In the genomic region with DNA sequence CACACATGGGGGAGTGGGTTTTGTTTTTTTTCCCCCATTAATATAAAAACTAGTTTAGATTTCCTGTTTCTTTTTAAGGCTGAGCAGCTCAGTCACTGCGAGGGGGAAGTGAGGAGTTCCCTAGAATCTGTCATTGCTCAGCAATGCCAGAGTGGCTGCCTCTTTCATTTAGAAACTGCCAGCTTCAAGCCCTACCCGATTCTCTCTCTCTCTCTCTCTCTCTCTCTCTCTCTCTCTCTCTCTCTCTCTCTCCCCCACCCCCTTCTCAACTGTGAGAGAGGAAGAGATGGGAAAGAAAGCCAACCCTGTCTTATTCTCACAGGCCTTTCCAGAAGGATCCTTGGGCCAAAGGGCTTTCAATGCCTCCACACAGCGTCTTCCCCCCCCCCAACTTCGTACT, we compare ENCODE assay signal across 8 mouse cellular contexts. TPM values are rescaled to one million over a fixed set of nuclear protein-coding genes. Genes with fewer than 3 reads are reported as not detected.
DNase-seq lines count a peak whose midpoint lies in the region; ATAC-seq and TF ChIP-seq lines count a peak whose summit lies in the region.

No protein-coding gene starts in this region.

- H3K27me3 ChIP-seq in neural tube, embryonic 11.5 days (ENCODE audit: control insufficient read depth, insufficient read depth, low read length) = no peaks in the 10 kb centered on the region
- no peaks in the 10 kb centered on the region for H3K27me3 ChIP-seq in embryonic facial prominence, embryonic 13.5 days
- no peaks in the 10 kb centered on the region; the same call in 1 of the 2 replicates for H3K27me3 ChIP-seq in limb, embryonic 10.5 days (ENCODE audit: low read depth, poor library complexity, severe bottlenecking)

- DNase-seq in neural tube, embryonic 11.5 days (ENCODE audit: low spot score) = no peak
- no peak for DNase-seq in neural tube, embryonic 10.5 days (ENCODE audit: extremely low spot score, low spot score)
- DNase-seq in limb, embryonic 10.5 days (ENCODE audit: low spot score) = no peak
- no peak for DNase-seq in spleen, postnatal 14 days (ENCODE audit: low spot score in 2 of 2)
- no peak for DNase-seq in gastrocnemius, postnatal 36 days
- no peak for DNase-seq in cerebellum, postnatal 36 days

- H3K9me3 ChIP-seq in neural tube, embryonic 11.5 days (ENCODE audit: control insufficient read depth, low read length) = no peaks in the 10 kb centered on the region
- H3K9me3 ChIP-seq in embryonic facial prominence, embryonic 13.5 days = no peaks in the 10 kb centered on the region
- no peaks in the 10 kb centered on the region for H3K9me3 ChIP-seq in limb, embryonic 10.5 days (replicated peaks)

- TF ChIP-seq POLR2A in olfactory bulb, adult 2 months (IDR thresholded peaks at IDR 0.05; ENCODE audit: insufficient read depth, low read depth, low read length) = no peak

- peak overlapping the region; percentile 86 for H3K9ac ChIP-seq in neural tube, embryonic 11.5 days (ENCODE audit: low read length)
- H3K9ac ChIP-seq in embryonic facial prominence, embryonic 13.5 days = peak overlapping the region; percentile 82

- peak overlapping the region; percentile 71 for H3K4me3 ChIP-seq in neural tube, embryonic 11.5 days (ENCODE audit: low read depth, low read length)
- peak overlapping the region; percentile 80 for H3K4me3 ChIP-seq in embryonic facial prominence, embryonic 13.5 days
- peak overlapping the region; percentile 79 for H3K4me3 ChIP-seq in limb, embryonic 10.5 days
- H3K4me3 ChIP-seq in olfactory bulb, adult 2 months (ENCODE audit: insufficient read depth, low read depth, low read length) = peak overlapping the region; percentile 68

- H3K36me3 ChIP-seq in neural tube, embryonic 11.5 days (ENCODE audit: control insufficient read depth, insufficient read depth, low read length) = no peaks in the 10 kb centered on the region
- no peaks in the 10 kb centered on the region for H3K36me3 ChIP-seq in embryonic facial prominence, embryonic 13.5 days
- H3K36me3 ChIP-seq in limb, embryonic 10.5 days = 0 out of 2 replicates have a peak, but pooled peaks cover 5% of the 10 kb centered on the region

- H3K4me1 ChIP-seq in neural tube, embryonic 11.5 days (ENCODE audit: control insufficient read depth, insufficient read depth, low read length) = peaks cover 22% of the 10 kb centered on the region
- H3K4me1 ChIP-seq in embryonic facial prominence, embryonic 13.5 days = peaks cover 47% of the 10 kb centered on the region
- H3K4me1 ChIP-seq in limb, embryonic 10.5 days = peaks cover 60% of the 10 kb centered on the region
- H3K4me1 ChIP-seq in olfactory bulb, adult 2 months (ENCODE audit: control insufficient read depth, insufficient read depth, low read length) = peaks cover 24% of the 10 kb centered on the region

- ATAC-seq in neural tube, embryonic 11.5 days (ENCODE audit: insufficient read depth, low FRiP score, low TSS enrichment) = no peak
- ATAC-seq in embryonic facial prominence, embryonic 13.5 days (ENCODE audit: insufficient number of reproducible peaks, insufficient read depth, low FRiP score, low TSS enrichment, low read depth) = no peak

- intact Hi-C loops in gastrocnemius, postnatal 36 days (cut with DNase I) = loop anchor here (5.0 kb wide), 1 partner anchor 105 kb away; no protein-coding TSS in a partner anchor

- H3K27ac ChIP-seq in neural tube, embryonic 11.5 days (ENCODE audit: low read depth, low read length) = peak overlapping the region; percentile 67; the same call in 1 of the 2 replicates
- peak overlapping the region; percentile 48; the same call in 1 of the 2 replicates for H3K27ac ChIP-seq in embryonic facial prominence, embryonic 13.5 days
- H3K27ac ChIP-seq in limb, embryonic 10.5 days = peak overlapping the region; percentile 88
- no peak overlapping the region for H3K27ac ChIP-seq in olfactory bulb, adult 2 months (ENCODE audit: insufficient read depth, low read depth, low read length)

- no peak for TF ChIP-seq CTCF in olfactory bulb, adult 2 months (IDR thresholded peaks at IDR 0.05; ENCODE audit: insufficient read depth, low read depth, low read length)

- WGBS in neural tube, embryonic 11.5 days = 0% methylated on average over 4 of the region's 4 CpGs
- WGBS in embryonic facial prominence, embryonic 13.5 days = 0% methylated on average over 4 of the region's 4 CpGs
- WGBS in limb, embryonic 10.5 days = 2% methylated on average over 4 of the region's 4 CpGs
- WGBS in olfactory bulb, adult 2 months = 22% methylated on average over 4 of the region's 4 CpGs

- H3K4me2 ChIP-seq in neural tube, embryonic 11.5 days (ENCODE audit: low read depth) = peak overlapping the region; percentile 95
- peak overlapping the region; percentile 90 for H3K4me2 ChIP-seq in embryonic facial prominence, embryonic 13.5 days

RNA-seq across cellular contexts. Expression of gene Prex1, which starts 1.3 kb away (rescaled TPM):
- 28.9 and 31.9 TPM in 2 replicates for polyA plus RNA-seq in neural tube, embryonic 11.5 days (2014; fragmentation: Nextera tagmentation; extraction: Ambion mirVana)
- 28.4 and 28.5 TPM in 2 replicates for polyA plus RNA-seq in embryonic facial prominence, embryonic 13.5 days (2015; fragmentation: Nextera tagmentation; extraction: Ambion mirVana)
- polyA plus RNA-seq in limb, embryonic 10.5 days (2016; fragmentation: Nextera tagmentation; extraction: Ambion mirVana) = 24.6 and 26.2 TPM in 2 replicates
- not detected in 2 replicates for polyA plus RNA-seq in olfactory bulb, adult 2 months (2012; ENCODE audit: insufficient read depth, insufficient read length, low replicate concordance, missing spikeins)
- total RNA-seq in gastrocnemius, postnatal 36 days (2021) = 1 to 10 TPM; 3.7 to 5.0 TPM
